Mouse (Mus musculus) heart, postnatal 10 days (tissue): ENCODE measurements around the gene Shox2. TPM values are rescaled to one million over a fixed set of nuclear protein-coding genes. Genes with fewer than 3 reads are reported as not detected.

Experiments used
- DNase-seq, 2 experiments: peaks; one replicate each; pipeline ENCODE4 v3.0.0; 2021
- intact Hi-C: fragments of 180-260 bp; cut with DNase I; formaldehyde crosslinking; loops from one replicate; pipeline ENCODE4 v1.15.1; 2025
- total RNA-seq, 2 experiments: library from RNA; stranded (reverse); gene quantifications; 2 replicates each; pipeline ENCODE4 v1.2.3; 2021

Shox2 gene
- 1 to 10 TPM in 1 of 2 experiments, under 1 TPM in 1; 0.79 to 1.6 TPM for total RNA-seq

- peak; percentile 14 to 22 for DNase-seq
- intact Hi-C loops: no loop called here
These were observed at the start of gene Shox2 for GRCm38 (mm10) chr3:66981706-66982105. TSS of gene Shox2 (minus strand) at chr3:66981771.

DNA sequence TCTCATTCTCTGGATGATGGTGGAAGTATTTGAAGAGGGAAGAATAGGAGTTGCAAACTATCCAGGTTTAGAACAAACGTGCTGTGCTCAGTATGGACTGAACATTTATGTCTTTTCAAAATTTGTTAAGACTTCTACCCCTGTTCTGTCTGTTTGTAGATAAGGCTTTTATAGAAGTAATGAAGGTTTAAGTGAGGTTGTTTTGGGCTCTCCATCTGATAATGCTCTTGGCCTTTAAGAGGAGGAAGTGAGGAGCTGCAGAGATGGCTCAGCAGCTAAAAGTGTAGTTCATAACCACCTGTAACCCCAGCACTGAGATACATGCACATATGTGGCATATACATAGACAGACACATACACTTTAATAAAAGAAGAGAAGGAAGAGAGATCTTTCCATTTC, 15.2 kb upstream of the Shox2 start:
- DNase-seq: no peak
- intact Hi-C loops: no loop called here

- intact Hi-C loops: loop anchor here (5.0 kb wide), 1 partner anchor 574 kb away; no protein-coding TSS in a partner anchor
- no peak for DNase-seq
These were observed 4.7 kb upstream of the Shox2 start for GRCm38 (mm10) chr3:66986287-66986560.

DNA sequence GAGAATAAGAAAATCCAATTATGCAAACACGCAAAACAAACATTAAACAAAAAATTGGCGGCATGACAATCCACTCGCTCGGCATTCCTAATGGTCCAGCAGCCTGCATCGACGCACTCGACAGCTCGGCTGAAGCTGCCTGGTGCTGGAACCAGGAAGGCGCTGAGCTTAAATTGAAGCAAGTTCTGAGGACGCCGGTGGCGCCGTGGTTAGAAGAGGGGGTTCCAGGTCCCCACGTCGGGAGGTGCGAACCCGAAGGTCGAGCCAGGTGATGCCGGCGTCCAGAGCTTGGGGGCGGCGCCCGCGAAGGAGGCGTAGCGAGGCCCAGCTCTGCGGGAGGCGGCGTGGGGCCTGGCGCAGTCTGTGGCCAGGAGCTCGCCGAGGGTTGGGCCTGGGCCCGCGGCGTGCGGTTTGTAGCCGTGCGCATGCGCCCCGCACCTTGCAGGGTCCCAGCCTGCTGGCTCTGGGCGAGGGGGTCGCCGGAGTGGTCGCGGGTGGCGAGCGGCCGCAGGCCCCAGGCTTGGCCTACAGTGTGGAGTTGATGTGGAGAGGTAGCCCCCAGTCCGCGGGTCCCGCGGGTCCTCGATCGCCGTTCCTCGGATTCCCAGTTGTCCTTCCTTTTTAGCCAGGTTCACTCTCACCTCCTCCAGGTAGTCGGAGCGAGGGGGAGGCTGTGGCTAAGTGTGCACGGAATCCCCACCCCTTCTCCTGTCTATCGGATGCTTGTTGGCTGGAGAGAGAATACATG, 4.1 kb upstream of the Shox2 start:
- intact Hi-C loops: loop anchor here (5.0 kb wide), 1 partner anchor 573 kb away; no protein-coding TSS in a partner anchor
- peak; percentile 84 to 87 for DNase-seq

GRCm38 (mm10) chr3:66983481-66983880, 1.9 kb upstream of the Shox2 start:
- DNase-seq: no peak
- intact Hi-C loops: no loop called here

DNA sequence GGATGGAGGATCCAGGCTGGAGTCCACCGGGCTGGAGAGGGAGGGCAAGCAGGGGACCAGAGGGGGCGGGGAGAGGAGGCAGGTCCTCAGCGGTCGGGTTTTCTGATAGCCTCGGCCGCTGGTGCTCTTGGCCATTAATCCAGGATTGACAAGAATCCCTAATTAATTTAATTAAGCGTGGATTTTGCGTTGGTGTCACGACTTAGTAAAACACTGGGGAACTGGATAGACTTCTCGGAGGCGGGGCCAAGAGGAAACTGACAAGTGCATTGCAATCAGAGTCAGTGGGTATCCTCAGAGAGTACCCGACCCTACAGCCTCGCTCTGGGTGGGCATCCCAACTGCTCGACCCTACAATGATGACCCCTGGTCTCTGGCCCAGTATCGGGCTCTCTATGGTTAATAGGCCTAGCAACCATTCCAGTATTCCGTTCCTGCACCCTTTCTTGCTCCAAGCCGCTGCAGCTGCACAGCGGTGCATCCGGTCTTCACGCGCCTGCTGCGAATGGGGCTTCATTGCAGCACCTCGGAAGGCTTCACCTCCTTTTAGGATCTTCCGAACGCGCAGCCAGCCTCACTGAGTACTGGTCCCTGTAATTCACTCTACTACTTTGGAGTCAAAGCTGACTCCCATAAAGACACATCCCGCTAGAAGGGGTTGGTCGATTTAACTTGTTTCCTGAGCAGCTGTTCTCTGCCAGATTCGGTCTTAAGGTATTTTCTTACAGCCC, 775 bp upstream of the Shox2 start:
- DNase-seq: peak; percentile 58 to 59
- intact Hi-C loops: no loop called here

DNA sequence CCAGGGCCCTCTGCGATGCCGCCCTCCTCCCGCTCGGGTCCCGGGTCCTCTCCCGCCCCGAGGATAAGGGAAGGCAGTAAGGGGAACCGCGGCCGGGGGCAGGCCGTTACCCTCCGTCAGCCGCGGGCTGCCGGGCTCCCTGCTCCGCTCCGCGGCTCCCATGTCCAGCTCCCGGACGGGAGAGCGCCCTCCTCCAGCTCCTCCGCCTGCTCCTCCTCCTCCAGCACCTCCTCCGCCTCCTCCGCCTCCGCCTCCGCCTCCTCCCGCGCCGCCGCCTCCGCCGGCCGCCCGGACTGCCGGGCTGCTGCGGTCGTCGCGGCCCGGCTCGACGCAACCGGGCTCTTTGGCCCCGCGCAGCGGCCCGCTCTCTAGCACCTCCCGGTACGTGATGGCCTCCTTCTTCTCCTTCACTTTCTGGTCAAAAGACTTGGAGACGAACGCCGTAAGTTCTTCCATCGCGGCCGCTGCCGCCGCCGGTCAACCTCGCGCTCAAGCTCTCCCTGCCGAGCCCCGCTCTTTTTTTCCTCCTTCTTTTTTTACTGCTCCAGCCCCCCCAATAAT, 390 bp downstream of the Shox2 start, which contains the start of gene Rsrc1:
Gene Rsrc1, plus strand, starts transcription at position 290 of the 561 bp plus-strand sequence.
- peak; percentile 43 to 65 for DNase-seq
- intact Hi-C loops: no loop called here

DNA sequence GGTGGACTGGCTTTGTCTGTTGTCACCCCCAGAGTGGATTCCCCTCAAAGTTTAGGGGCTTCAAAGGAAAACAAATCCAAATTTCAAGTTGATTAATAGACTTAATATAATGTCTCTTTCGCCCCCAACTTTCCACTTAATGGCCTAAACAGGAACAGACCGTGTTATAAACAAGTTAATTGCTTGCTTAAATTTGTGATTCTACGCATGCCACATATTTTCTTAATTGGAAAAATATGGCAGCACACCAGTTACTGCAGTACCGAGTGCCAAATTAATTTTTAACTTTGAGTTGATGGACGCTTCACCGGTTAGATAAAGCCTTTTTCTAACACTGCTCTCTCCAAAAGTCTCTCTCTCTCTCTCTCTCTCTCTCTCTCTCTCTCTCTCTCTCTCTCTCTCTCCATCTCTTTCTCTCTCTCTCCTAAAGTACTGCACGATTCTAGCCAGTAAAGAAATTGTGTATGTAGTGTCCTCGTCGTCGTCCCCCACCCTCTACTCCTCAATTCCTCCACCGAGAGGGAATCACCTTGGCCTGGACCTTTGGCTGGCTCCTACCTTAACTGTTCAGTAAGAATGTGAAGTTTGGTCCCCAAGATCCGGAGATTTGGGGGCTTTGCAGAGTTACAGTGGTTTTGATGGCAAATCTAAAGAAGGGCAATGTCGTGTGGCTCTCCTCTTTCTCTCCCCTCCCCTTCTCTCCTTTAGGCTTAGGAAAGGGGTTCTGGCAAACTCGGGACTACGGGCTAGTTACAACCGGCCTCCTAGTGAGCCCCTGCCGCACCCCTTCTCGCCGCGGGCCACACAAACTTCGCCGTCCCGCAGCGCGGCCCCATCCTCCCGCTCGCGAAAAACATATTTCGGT, 1.2 kb downstream of the Shox2 start:
- intact Hi-C loops: no loop called here
- peak in 1 of 2 experiments; percentile 17 for DNase-seq

- peak; percentile 10 to 15 for DNase-seq
- intact Hi-C loops: loop anchor here (5.0 kb wide), 2 partner anchors 288 to 363 kb away; no protein-coding TSS in a partner anchor
These were observed 2.1 kb downstream of the Shox2 start for GRCm38 (mm10) chr3:66979491-66979890.

GRCm38 (mm10) chr3:66978457-66979381, 2.9 kb downstream of the Shox2 start:
- intact Hi-C loops: loop anchor here (5.0 kb wide), 2 partner anchors 289 to 364 kb away; no protein-coding TSS in a partner anchor
- DNase-seq: peak; percentile 36 to 48

GRCm38 (mm10) chr3:66977811-66978456, 3.6 kb downstream of the Shox2 start:
- peak; percentile 7 to 14 for DNase-seq
- intact Hi-C loops: loop anchor here (5.0 kb wide), 2 partner anchors 289 to 364 kb away; no protein-coding TSS in a partner anchor

GRCm38 (mm10) chr3:66976889-66977615, 4.5 kb downstream of the Shox2 start:
- peak; percentile 8 to 10 for DNase-seq
- intact Hi-C loops: loop anchor here (5.0 kb wide), 2 partner anchors 290 to 365 kb away; no protein-coding TSS in a partner anchor

DNA sequence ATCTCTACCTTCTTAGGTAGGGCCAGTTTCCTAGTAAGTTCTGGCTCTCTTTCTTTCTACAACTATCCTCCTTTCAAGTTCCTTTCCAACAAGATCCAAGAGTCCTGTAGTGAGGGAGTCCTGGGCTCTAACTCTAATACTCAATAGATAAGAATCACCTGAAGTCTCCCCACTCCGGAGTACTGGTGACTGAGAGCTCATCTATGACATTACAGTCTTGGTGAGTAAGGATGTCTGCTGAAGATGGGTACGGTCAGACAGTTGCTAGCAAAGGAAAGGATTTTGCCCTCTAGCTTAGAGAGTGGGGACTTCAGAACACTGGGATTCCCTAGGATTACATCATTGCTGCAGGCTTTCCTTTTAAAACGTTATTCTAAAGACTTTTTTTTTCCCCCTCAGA, 7.1 kb downstream of the Shox2 start:
- peak in 1 of 2 experiments; percentile 2 for DNase-seq
- intact Hi-C loops: no loop called here

- intact Hi-C loops: no loop called here
- DNase-seq: peak; percentile 42 to 53
These were observed 8.1 kb downstream of the Shox2 start for GRCm38 (mm10) chr3:66973391-66973943.

DNA sequence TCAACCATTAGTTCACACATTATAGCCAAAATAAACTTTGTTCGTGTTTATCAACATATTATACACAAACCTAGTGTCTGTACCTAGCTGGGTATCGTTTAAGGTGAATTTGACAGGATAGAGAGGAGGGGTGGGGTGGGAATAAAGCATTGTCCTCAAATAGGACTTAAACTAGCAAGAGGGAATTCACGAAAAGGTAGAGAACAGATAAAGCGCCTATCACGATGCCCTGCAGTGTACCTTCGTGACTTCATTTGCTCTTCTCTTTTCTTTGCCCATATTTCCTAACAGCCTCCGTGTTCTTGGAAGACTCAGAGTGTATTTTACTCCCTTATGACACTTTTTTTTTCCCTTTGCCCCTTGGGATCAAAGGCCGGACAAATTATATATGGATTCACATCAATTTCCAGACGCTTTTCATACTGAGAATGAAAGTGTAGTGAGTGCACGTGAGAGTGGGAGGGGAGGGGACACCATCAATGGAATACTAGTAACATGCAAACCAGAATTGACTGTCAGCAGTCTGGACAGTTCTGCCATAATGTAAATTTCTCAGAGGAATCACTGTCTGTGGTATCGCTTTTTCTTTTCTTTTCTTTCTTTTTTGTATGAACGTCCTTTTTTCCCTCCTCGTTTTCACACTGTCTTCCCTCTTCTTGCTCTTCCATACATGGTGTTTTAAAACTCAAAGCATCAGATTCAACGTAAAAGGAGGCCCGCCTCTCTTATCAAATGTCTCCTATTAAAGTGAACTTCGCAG, 9.2 kb downstream of the Shox2 start:
- peak; percentile 11 to 20 for DNase-seq
- intact Hi-C loops: no loop called here

GRCm38 (mm10) chr3:66970661-66971331, 10.8 kb downstream of the Shox2 start:
- intact Hi-C loops: no loop called here
- peak in 1 of 2 experiments; percentile 3 for DNase-seq
